8 mouse cellular contexts compared by ENCODE assay signal in the genomic region with DNA sequence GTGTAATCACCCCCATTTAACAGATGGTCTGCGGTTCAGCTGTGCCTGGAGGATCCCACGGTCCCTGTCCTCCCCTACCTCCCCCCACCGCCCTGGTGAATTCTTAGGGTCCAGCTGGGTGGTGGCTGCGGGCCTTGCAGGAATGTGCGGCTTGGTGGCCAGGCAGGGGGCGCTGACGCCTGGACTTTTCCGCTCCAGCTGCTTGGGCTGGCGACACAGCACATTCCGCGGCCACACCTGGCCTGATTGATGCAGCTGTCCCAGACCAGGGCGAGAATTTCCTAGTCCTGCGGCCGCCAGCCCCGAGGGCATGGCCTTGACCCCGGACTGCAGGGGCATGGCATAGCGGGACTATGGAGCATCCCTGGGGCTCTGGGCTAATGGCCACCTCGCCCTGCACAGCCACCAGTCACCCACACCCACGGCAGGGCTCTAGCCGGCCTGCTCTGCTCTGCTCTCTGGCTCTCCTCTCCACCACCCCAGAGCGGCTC. TPM values are rescaled to one million over a fixed set of nuclear protein-coding genes. Genes with fewer than 3 reads are reported as not detected.
A peak's percentile ranks its signal among the peaks of the same experiment; 100 is the strongest.
DNase-seq lines count a peak whose midpoint lies in the region; ATAC-seq lines count a peak whose summit lies in the region.

No protein-coding gene starts in this region.

- H3K36me3 ChIP-seq in heart, embryonic 13.5 days: no peaks in the 10 kb centered on the region
- no peaks in the 10 kb centered on the region for H3K36me3 ChIP-seq in forebrain, embryonic 16.5 days (ENCODE audit: control insufficient read depth, insufficient read depth)
- H3K36me3 ChIP-seq in midbrain, embryonic 11.5 days (ENCODE audit: control insufficient read depth, insufficient read depth, low read length): no peaks in the 10 kb centered on the region

- peaks cover 9% of the 10 kb centered on the region for H3K4me1 ChIP-seq in heart, embryonic 13.5 days
- no peaks in the 10 kb centered on the region for H3K4me1 ChIP-seq in forebrain, embryonic 16.5 days (replicated peaks; ENCODE audit: control insufficient read depth, insufficient read depth, low read length)
- peaks cover 3% of the 10 kb centered on the region for H3K4me1 ChIP-seq in midbrain, embryonic 11.5 days (ENCODE audit: control insufficient read depth, insufficient read depth, low read length)

- no peaks in the 10 kb centered on the region for H3K9me3 ChIP-seq in heart, embryonic 13.5 days
- no peaks in the 10 kb centered on the region for H3K9me3 ChIP-seq in forebrain, embryonic 16.5 days (ENCODE audit: control insufficient read depth, low read length)
- H3K9me3 ChIP-seq in midbrain, embryonic 11.5 days (ENCODE audit: control insufficient read depth, low read length): no peaks in the 10 kb centered on the region

- DNase-seq in heart, postnatal 14 days: no peak
- peak; percentile 50 to 71 for DNase-seq in kidney, postnatal 25 days
- peak; percentile 90 for DNase-seq in midbrain, embryonic 11.5 days (ENCODE audit: low spot score, missing footprints)
- no peak for DNase-seq in right cerebral cortex, adult 18-20 months
- DNase-seq in ovary, postnatal 10 days (ENCODE audit: low spot score): no peak
- no peak for DNase-seq in right cerebral cortex, postnatal 14 days

- WGBS in heart, embryonic 13.5 days: 2% methylated on average over 20 of the region's 21 CpGs
- 4% methylated on average over 21 of the region's 21 CpGs for WGBS in forebrain, embryonic 16.5 days
- WGBS in midbrain, embryonic 11.5 days: under 1% methylated on average over 21 of the region's 21 CpGs

- peaks cover 51% of the 10 kb centered on the region for H3K27me3 ChIP-seq in heart, embryonic 13.5 days (replicated peaks)
- peaks cover 11% of the 10 kb centered on the region for H3K27me3 ChIP-seq in forebrain, embryonic 16.5 days (replicated peaks; ENCODE audit: control insufficient read depth, insufficient read depth, low read length)
- peaks cover 3% of the 10 kb centered on the region for H3K27me3 ChIP-seq in midbrain, embryonic 11.5 days (ENCODE audit: control insufficient read depth, insufficient read depth, low read length)

- H3K4me3 ChIP-seq in heart, embryonic 13.5 days: peak overlapping the region; percentile 40
- no peak overlapping the region for H3K4me3 ChIP-seq in forebrain, embryonic 16.5 days (replicated peaks; ENCODE audit: low read length)
- H3K4me3 ChIP-seq in midbrain, embryonic 11.5 days (ENCODE audit: low read depth, low read length): peak overlapping the region; percentile 21

- H3K27ac ChIP-seq in heart, embryonic 13.5 days (replicated peaks): no peak overlapping the region
- H3K27ac ChIP-seq in forebrain, embryonic 16.5 days (ENCODE audit: low read length): no peak overlapping the region
- no peak overlapping the region for H3K27ac ChIP-seq in midbrain, embryonic 11.5 days (ENCODE audit: low read depth, low read length)

- ATAC-seq in heart, embryonic 13.5 days (ENCODE audit: extremely low read depth, insufficient number of reproducible peaks, low FRiP score, low TSS enrichment): no peak
- no peak for ATAC-seq in forebrain, embryonic 16.5 days
- peak; percentile 72; the same call in 1 of the 2 replicates for ATAC-seq in midbrain, embryonic 11.5 days (ENCODE audit: low FRiP score)

- peak overlapping the region; percentile 68 for H3K4me2 ChIP-seq in heart, embryonic 13.5 days
- H3K4me2 ChIP-seq in forebrain, embryonic 16.5 days (ENCODE audit: low read length): peak overlapping the region; percentile 1; the same call in 1 of the 2 replicates
- peak overlapping the region; percentile 43 for H3K4me2 ChIP-seq in midbrain, embryonic 11.5 days

- H3K9ac ChIP-seq in heart, embryonic 13.5 days: peak overlapping the region; percentile 42; the same call in 1 of the 2 replicates
- no peak overlapping the region for H3K9ac ChIP-seq in forebrain, embryonic 16.5 days (replicated peaks; ENCODE audit: low read depth, low read length)
- H3K9ac ChIP-seq in midbrain, embryonic 11.5 days (ENCODE audit: low read length): peak overlapping the region; percentile 21

- intact Hi-C loops in heart, postnatal 14 days (cut with DNase I): no loop called here

RNA-seq across cellular contexts. Expression of gene Fitm2, which starts 9.2 kb away (rescaled TPM):
- 11.7 and 11.9 TPM in 2 replicates for polyA plus RNA-seq in heart, embryonic 13.5 days (2015; fragmentation: Nextera tagmentation; extraction: Ambion mirVana)
- 100 to 1,000 TPM; 145 to 152 TPM for total RNA-seq in heart, postnatal 14 days (2021)
- polyA plus RNA-seq in forebrain, embryonic 16.5 days (2015; fragmentation: Nextera tagmentation; extraction: Ambion mirVana): 13.0 and 15.4 TPM in 2 replicates
- 9.3 and 9.6 TPM in 2 replicates for polyA plus RNA-seq in midbrain, embryonic 11.5 days (2014; fragmentation: Nextera tagmentation; extraction: Ambion mirVana)

RNA-seq across cellular contexts. Expression of gene R3hdml, which starts 10.5 kb away (rescaled TPM):
- polyA plus RNA-seq in heart, embryonic 13.5 days (2015; fragmentation: Nextera tagmentation; extraction: Ambion mirVana): not detected in 2 replicates
- total RNA-seq in heart, postnatal 14 days (2021): not detected
- not detected in 2 replicates for polyA plus RNA-seq in forebrain, embryonic 16.5 days (2015; fragmentation: Nextera tagmentation; extraction: Ambion mirVana)
- polyA plus RNA-seq in midbrain, embryonic 11.5 days (2014; fragmentation: Nextera tagmentation; extraction: Ambion mirVana): not detected in 2 replicates

RNA-seq across cellular contexts. Expression of gene Hnf4a, which starts 25.0 kb away (rescaled TPM):
- polyA plus RNA-seq in heart, embryonic 13.5 days (2015; fragmentation: Nextera tagmentation; extraction: Ambion mirVana): 0.20 and 0.71 TPM in 2 replicates
- total RNA-seq in heart, postnatal 14 days (2021): under 1 TPM in 1 of 2 experiments, not detected in 1; 0.05 TPM
- 0.08 TPM in 1 of 2 replicates, not detected in the other for polyA plus RNA-seq in forebrain, embryonic 16.5 days (2015; fragmentation: Nextera tagmentation; extraction: Ambion mirVana)
- not detected in 2 replicates for polyA plus RNA-seq in midbrain, embryonic 11.5 days (2014; fragmentation: Nextera tagmentation; extraction: Ambion mirVana)

RNA-seq across cellular contexts. Expression of gene Gdap1l1, which starts 43.3 kb away (rescaled TPM):
- polyA plus RNA-seq in heart, embryonic 13.5 days (2015; fragmentation: Nextera tagmentation; extraction: Ambion mirVana): 0.41 and 0.48 TPM in 2 replicates
- total RNA-seq in heart, postnatal 14 days (2021): not detected
- polyA plus RNA-seq in forebrain, embryonic 16.5 days (2015; fragmentation: Nextera tagmentation; extraction: Ambion mirVana): 103 and 124 TPM in 2 replicates
- polyA plus RNA-seq in midbrain, embryonic 11.5 days (2014; fragmentation: Nextera tagmentation; extraction: Ambion mirVana): 42.8 and 42.9 TPM in 2 replicates

RNA-seq across cellular contexts. Expression of gene Oser1, which starts 57.1 kb away (rescaled TPM):
- polyA plus RNA-seq in heart, embryonic 13.5 days (2015; fragmentation: Nextera tagmentation; extraction: Ambion mirVana): 54.5 and 57.3 TPM in 2 replicates
- total RNA-seq in heart, postnatal 14 days (2021): 10 to 100 TPM; 22.3 to 25.3 TPM
- 77.3 and 77.4 TPM in 2 replicates for polyA plus RNA-seq in forebrain, embryonic 16.5 days (2015; fragmentation: Nextera tagmentation; extraction: Ambion mirVana)
- 89.2 and 91.9 TPM in 2 replicates for polyA plus RNA-seq in midbrain, embryonic 11.5 days (2014; fragmentation: Nextera tagmentation; extraction: Ambion mirVana)

Comparison
In these comparisons a context has a peak if more than half of its experiments do, and no peak if none do; other contexts are left out.
1. H3K4me2 ChIP-seq: peak in every context shown above with its lines; median percentile 68 in heart, embryonic 13.5 days; 43 in midbrain, embryonic 11.5 days; 1 in forebrain, embryonic 16.5 days.
2. DNase-seq: peak in kidney, postnatal 25 days (2 of 2) and midbrain, embryonic 11.5 days (single experiment); none in heart, postnatal 14 days (0 of 2), right cerebral cortex, adult 18-20 months (single experiment), ovary, postnatal 10 days (single experiment) and right cerebral cortex, postnatal 14 days (single experiment).